Mouse (Mus musculus): ENCODE measurements at regions not wholly inside any gene's neighbourhood (a gene's known extent, or its start where the extent isn't known, plus 50 kb on each side); places are given as distances from the start of the nearest gene placed in this dataset.
"Not testable (repeated sequence)": the region's sequence is repeated elsewhere in the genome, so short reads cannot be mapped to it uniquely, and the experiment has no call there.

- Histone ChIP-seq H3K4me3 (replicated peaks) (no peak overlapping the region), H3K4me1 (replicated peaks) (no peaks in the 10 kb centered on the region), H3K27ac (no peak overlapping the region), H3K9ac (replicated peaks) (no peak overlapping the region), H3K4me2 (replicated peaks) (no peak overlapping the region), H3K27me3 (no peaks in the 10 kb centered on the region), H3K36me3 (no peaks in the 10 kb centered on the region), H3K9me3 (no peaks in the 10 kb centered on the region)
- WGBS: 75% methylated on average over 7 of the region's 7 CpGs
- no peak for ATAC-seq
These were observed 54.7 kb upstream of the Usp25 start for GRCm38 (mm10) chr16:76958597-76959392.

GRCm38 (mm10) chr16:76957491-76957890 is 56.0 kb upstream of the Usp25 start:
- no peaks in the 10 kb centered on the region for H3K4me1 ChIP-seq (replicated peaks)
- 78% methylated on average over 3 of the region's 3 CpGs for WGBS

GRCm38 (mm10) chr16:76957090-76957489 is 56.4 kb upstream of the Usp25 start:
- Histone ChIP-seq H3K27ac (no peak overlapping the region), H3K4me2 (replicated peaks) (no peak overlapping the region), H3K27me3 (no peaks in the 10 kb centered on the region), H3K4me1 (replicated peaks) (no peaks in the 10 kb centered on the region), H3K36me3 (no peaks in the 10 kb centered on the region), H3K4me3 (replicated peaks) (no peak overlapping the region), H3K9me3 (no peaks in the 10 kb centered on the region), H3K9ac (replicated peaks) (no peak overlapping the region)
- WGBS: 87% methylated on average over 7 of the region's 7 CpGs
- no peak for ATAC-seq

More at GRCm38 (mm10) chr16:76957491-76957890, 56.0 kb upstream of the Usp25 start:
- Histone ChIP-seq H3K9me3 (no peaks in the 10 kb centered on the region), H3K27ac (no peak overlapping the region), H3K27me3 (no peaks in the 10 kb centered on the region), H3K4me2 (replicated peaks) (no peak overlapping the region), H3K36me3 (no peaks in the 10 kb centered on the region), H3K4me3 (replicated peaks) (no peak overlapping the region), H3K9ac (replicated peaks) (no peak overlapping the region)
- no peak for ATAC-seq

DNA sequence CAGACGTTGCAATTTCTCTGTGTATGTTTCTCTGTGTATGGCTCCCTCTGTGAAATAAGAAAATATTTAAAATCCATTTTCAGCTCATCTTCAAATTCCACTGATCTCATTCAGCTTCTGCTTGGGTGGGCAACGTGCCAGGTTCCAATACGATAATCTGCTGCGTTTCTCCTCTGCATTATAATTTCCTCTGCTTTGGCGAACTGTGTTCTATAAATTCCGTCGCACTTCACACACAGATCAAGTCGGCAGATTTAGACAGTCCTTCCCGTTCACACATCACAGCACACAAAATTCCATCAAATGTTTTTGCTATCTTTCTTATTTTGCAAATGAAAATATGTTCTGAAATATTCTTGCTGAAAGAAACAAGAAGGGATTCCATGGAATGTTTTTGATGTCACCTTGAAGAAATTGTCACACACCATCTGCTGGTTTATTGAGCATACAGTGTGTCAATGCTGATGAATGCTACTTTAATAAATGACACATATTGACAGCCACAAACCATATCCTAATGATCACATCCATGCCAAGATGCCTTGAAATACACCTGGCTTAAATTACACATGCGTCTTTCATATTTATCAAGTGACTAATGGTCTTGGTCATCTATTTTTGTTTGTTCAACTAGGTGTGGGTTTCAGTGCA is 62.5 kb upstream of the Usp25 start:
- 77% methylated on average over 10 of the region's 10 CpGs for WGBS
- no peak overlapping the region for H3K4me3 ChIP-seq (replicated peaks)
- no peak overlapping the region for H3K4me2 ChIP-seq (replicated peaks)
- H3K4me1 ChIP-seq (replicated peaks): no peaks in the 10 kb centered on the region
- H3K9me3 ChIP-seq: no peaks in the 10 kb centered on the region
- no peaks in the 10 kb centered on the region for H3K36me3 ChIP-seq
- no peak for ATAC-seq
- H3K27me3 ChIP-seq: no peaks in the 10 kb centered on the region
- H3K9ac ChIP-seq (replicated peaks): no peak overlapping the region
- no peak overlapping the region for H3K27ac ChIP-seq

DNA sequence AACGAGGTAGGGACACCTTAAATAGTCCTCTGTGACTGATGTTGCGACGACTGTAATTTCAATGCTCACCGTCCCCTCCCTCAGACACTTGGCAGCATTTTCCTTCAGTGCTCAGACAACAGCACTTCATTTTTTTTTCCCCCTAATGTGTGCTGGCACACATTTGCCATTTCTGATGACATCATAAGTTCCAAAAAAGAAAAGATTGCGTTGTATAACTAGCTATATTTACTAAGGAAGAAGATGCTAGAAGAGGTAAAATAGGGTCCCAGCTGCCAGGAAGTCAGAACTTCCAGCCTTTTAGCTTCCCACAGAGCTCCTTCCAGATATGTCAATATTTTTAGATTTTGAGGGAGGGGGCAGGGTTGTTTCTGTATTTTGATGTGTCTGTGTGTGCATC is 66.5 kb upstream of the Usp25 start:
- Histone ChIP-seq H3K9me3 (no peaks in the 10 kb centered on the region), H3K36me3 (no peaks in the 10 kb centered on the region), H3K4me1 (replicated peaks) (no peaks in the 10 kb centered on the region), H3K4me2 (replicated peaks) (no peak overlapping the region), H3K27ac (no peak overlapping the region), H3K27me3 (no peaks in the 10 kb centered on the region), H3K4me3 (replicated peaks) (no peak overlapping the region), H3K9ac (replicated peaks) (no peak overlapping the region)
- 81% methylated on average over 5 of the region's 5 CpGs for WGBS
- ATAC-seq: no peak

GRCm38 (mm10) chr16:76938128-76938527 is 75.4 kb upstream of the Usp25 start:
- no peak overlapping the region for H3K4me2 ChIP-seq (replicated peaks)
- no peaks in the 10 kb centered on the region for H3K36me3 ChIP-seq
- H3K4me3 ChIP-seq (replicated peaks): no peak overlapping the region
- WGBS: 81% methylated on average over 2 of the region's 2 CpGs
- ATAC-seq: no peak
- no peak overlapping the region for H3K9ac ChIP-seq (replicated peaks)
- no peaks in the 10 kb centered on the region for H3K27me3 ChIP-seq
- no peaks in the 10 kb centered on the region for H3K9me3 ChIP-seq
- no peaks in the 10 kb centered on the region for H3K4me1 ChIP-seq (replicated peaks)
- no peak overlapping the region for H3K27ac ChIP-seq

DNA sequence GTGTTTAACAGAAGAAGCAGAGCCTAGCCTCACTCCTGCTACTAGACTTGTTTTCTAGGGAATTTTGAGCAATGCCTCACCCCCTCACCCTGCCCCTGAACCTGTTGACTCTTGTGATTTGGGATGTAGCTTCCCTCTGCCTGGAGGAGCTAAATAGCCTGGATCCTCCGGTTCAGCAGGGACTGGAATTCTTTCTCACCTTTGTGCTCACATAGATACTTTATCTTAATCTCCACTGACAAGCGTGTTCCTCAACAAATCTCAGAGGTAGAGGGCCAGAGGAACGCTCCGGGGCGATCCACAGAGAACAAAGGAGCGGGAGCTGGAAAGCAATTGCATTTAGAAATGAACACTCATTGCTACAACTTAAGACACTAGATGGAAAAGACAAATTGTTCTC is 85.6 kb upstream of the Usp25 start:
- WGBS: 67% methylated on average over 6 of the region's 6 CpGs
- H3K9me3 ChIP-seq: no peaks in the 10 kb centered on the region
- H3K4me3 ChIP-seq (replicated peaks): no peak overlapping the region

GRCm38 (mm10) chr16:76920137-76920536 is 93.4 kb upstream of the Usp25 start:
- not testable (repeated sequence) for H3K36me3 ChIP-seq; H3K27ac ChIP-seq; H3K9ac ChIP-seq (replicated peaks); H3K4me3 ChIP-seq (replicated peaks); ATAC-seq; H3K4me1 ChIP-seq (replicated peaks); H3K9me3 ChIP-seq; H3K4me2 ChIP-seq (replicated peaks); H3K27me3 ChIP-seq
- 96% methylated on average over 11 of the region's 11 CpGs for WGBS

More for the DNA sequence above, 85.6 kb upstream of the Usp25 start:
- H3K36me3 ChIP-seq: no peaks in the 10 kb centered on the region
- H3K27ac ChIP-seq: no peak overlapping the region
- no peak overlapping the region for H3K9ac ChIP-seq (replicated peaks)
- ATAC-seq: no peak
- no peaks in the 10 kb centered on the region for H3K27me3 ChIP-seq
- no peak overlapping the region for H3K4me2 ChIP-seq (replicated peaks)
- no peaks in the 10 kb centered on the region for H3K4me1 ChIP-seq (replicated peaks)

- H3K36me3 ChIP-seq: no peaks in the 10 kb centered on the region
- no peak overlapping the region for H3K27ac ChIP-seq
- no peak overlapping the region for H3K9ac ChIP-seq (replicated peaks)
- ATAC-seq: no peak
- no peaks in the 10 kb centered on the region for H3K9me3 ChIP-seq
- 0 out of 2 replicates have a peak, but pooled peaks cover 2% of the 10 kb centered on the region for H3K4me1 ChIP-seq (replicated peaks)
- 68% methylated on average over 2 of the region's 2 CpGs for WGBS
- H3K4me2 ChIP-seq (replicated peaks): no peak overlapping the region
- no peaks in the 10 kb centered on the region for H3K27me3 ChIP-seq
- H3K4me3 ChIP-seq (replicated peaks): no peak overlapping the region
These were observed 94.9 kb upstream of the Usp25 start for GRCm38 (mm10) chr16:76918598-76918997.

- Histone ChIP-seq H3K4me1 (replicated peaks) (0 out of 2 replicates have a peak, but pooled peaks cover 2% of the 10 kb centered on the region), H3K27me3 (no peaks in the 10 kb centered on the region), H3K27ac (no peak overlapping the region), H3K9ac (replicated peaks) (no peak overlapping the region), H3K4me2 (replicated peaks) (no peak overlapping the region), H3K9me3 (no peaks in the 10 kb centered on the region), H3K4me3 (replicated peaks) (no peak overlapping the region), H3K36me3 (no peaks in the 10 kb centered on the region)
- ATAC-seq: no peak
- 66% methylated on average over 1 of the region's 1 CpGs for WGBS
These were observed 99.2 kb upstream of the Usp25 start for GRCm38 (mm10) chr16:76914311-76914710.

DNA sequence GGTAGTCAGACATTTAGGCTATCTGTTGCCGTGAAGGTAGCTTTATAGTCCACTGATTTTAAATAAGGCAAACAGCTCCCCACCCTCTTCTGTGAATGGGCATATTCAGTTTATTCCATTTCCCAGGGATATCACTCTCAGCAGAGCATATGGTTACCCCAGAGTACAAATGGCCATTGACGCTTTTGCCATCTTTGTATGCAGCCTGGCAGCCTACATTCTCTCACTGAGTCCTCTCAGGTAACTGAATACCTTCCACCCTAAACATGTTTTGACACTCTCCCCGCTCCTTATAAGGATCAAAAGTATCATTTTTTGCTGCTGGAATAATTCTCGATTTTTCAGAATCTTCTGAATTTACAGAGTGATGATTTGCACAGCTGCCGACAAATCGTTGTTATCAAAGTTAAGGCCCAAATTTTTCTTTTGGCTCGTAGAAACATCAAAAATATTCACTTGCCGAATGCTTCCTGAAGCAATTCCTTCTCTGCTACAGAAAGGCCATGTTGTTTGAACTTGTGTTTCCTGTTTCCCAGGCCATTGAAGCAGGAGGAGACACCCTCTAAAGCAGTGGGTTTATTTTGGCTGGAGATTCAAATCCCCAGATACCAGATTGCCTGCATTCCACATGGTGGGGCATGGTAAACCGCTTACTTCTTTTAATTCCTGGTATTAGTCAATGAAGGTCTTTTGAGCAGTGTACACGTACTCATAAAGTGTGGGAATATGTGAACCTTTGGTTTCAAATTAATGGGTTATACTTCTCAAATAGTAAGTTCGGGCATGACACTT is 108.1 kb upstream of the Usp25 start:
- H3K4me2 ChIP-seq (replicated peaks): no peak overlapping the region
- H3K9ac ChIP-seq (replicated peaks): no peak overlapping the region
- no peaks in the 10 kb centered on the region for H3K9me3 ChIP-seq
- WGBS: 90% methylated on average over 11 of the region's 11 CpGs
- no peak overlapping the region for H3K4me3 ChIP-seq (replicated peaks)
- H3K4me1 ChIP-seq (replicated peaks): no peaks in the 10 kb centered on the region
- ATAC-seq: no peak
- no peaks in the 10 kb centered on the region for H3K27me3 ChIP-seq
- no peaks in the 10 kb centered on the region for H3K36me3 ChIP-seq
- no peak overlapping the region for H3K27ac ChIP-seq

DNA sequence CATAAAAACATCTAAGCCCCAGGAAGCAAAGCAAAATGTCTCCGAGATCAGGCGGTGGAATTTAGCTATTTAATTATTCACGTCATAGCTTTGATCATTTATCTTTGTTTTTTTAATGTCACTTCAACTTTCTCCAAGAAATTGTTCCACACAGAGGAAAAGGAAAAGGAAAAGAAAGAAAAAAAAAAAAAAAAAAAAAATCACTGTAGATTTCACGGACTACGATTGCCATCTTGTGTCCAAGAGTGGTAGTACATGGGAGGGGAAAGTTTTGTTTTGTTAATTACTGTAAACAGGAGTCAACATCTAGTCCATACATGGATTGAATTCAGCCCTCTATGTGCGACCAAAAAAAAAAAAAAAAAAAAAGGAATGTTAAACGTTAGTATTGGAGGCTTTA is 114.4 kb upstream of the Usp25 start:
- no peak for ATAC-seq
- 18% methylated on average over 7 of the region's 7 CpGs for WGBS
- Histone ChIP-seq H3K9ac (replicated peaks) (no peak overlapping the region), H3K27ac (no peak overlapping the region), H3K4me2 (replicated peaks) (no peak overlapping the region), H3K4me1 (replicated peaks) (peaks cover 6% of the 10 kb centered on the region; the same call in 1 of the 2 replicates), H3K4me3 (replicated peaks) (no peak overlapping the region), H3K36me3 (no peaks in the 10 kb centered on the region), H3K9me3 (no peaks in the 10 kb centered on the region), H3K27me3 (no peaks in the 10 kb centered on the region)
